Mouse (Mus musculus): Measurements from ENCODE around the gene Pex7.

- TF ChIP-seq CTCF (IDR thresholded peaks at IDR 0.05; ENCODE audit: low read depth, low read length), result no peak
- TF ChIP-seq EP300 (IDR thresholded peaks at IDR 0.05; ENCODE audit: insufficient read depth, low read depth, low read length), result no peak
Measured at GRCm38 (mm10) chr10:19904077-19904820, 3.2 kb downstream of the Pex7 start.

All from ES-Bruce4 (cell line).